Mouse (Mus musculus) olfactory bulb, adult 2 months (tissue): ENCODE results near the gene Cdcp1.

ENCODE experiments used
- CTCF ChIP-seq: fragments of 200-500 bp; IDR thresholded peaks from 2 replicates; pipeline ENCODE4 v1.5.1; 2012; ENCODE audit warnings: low read depth, mild to moderate bottlenecking, low read length, moderate library complexity; ENCODE audit not compliant: insufficient read depth
- POLR2A ChIP-seq: fragments of 200-500 bp; IDR thresholded peaks from 2 replicates; pipeline ENCODE4 v1.6.1; 2012; ENCODE audit warnings: mild to moderate bottlenecking, low read depth, low read length, moderate library complexity; ENCODE audit not compliant: insufficient read depth

DNA sequence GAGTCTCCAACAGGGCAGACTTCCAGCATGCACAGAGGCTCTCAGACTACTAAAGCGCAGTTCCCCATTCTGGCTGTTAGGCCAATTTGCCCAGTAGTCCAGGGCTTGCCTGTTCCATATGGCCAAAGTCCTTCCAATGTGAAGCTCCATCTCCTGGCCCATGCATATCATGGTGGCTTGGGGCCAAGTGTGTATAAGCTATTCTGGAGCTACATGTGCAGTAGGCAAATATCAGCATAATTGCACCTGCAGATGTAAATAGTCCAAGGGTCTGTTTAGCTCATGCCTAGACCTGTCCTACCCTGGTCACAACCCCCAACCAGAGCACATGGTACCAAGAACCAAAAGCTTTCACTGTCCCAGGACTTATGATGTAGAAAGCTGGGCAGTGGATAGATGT lies 7.9 kb downstream of the Cdcp1 start:
- no peak for TF ChIP-seq POLR2A
- no peak for TF ChIP-seq CTCF
